Mouse (Mus musculus) intestine, embryonic 15.5 days (tissue): ENCODE measurements around the gene Lamc1. TPM values are rescaled to one million over a fixed set of nuclear protein-coding genes. Genes with fewer than 3 reads are reported as not detected.
"Not testable (repeated sequence)": the region's sequence is repeated elsewhere in the genome, so short reads cannot be mapped to it uniquely, and the experiment has no call there.

Experiments
- ATAC-seq: fragments of 200-750 bp; cut with Nextera tagmentation; 2 replicates; pipeline ENCODE4 v1.8.0; 2017; ENCODE audit warnings: moderate TSS enrichment, moderate library complexity
- H3K27ac ChIP-seq: fragments of 300-500 bp; sonication (generic); 2 replicates; pipeline ENCODE4 v1.5.1; 2015; ENCODE audit warnings: mild to moderate bottlenecking, inconsistent platforms
- H3K27me3 ChIP-seq: fragments of 300-500 bp; sonication (generic); replicated peaks from 2 replicates; pipeline ENCODE4 v1.6.1; 2015; ENCODE audit warnings: inconsistent platforms
- H3K36me3 ChIP-seq: fragments of 300-500 bp; sonication (generic); 2 replicates; pipeline ENCODE4 v1.6.1; 2015; ENCODE audit warnings: inconsistent platforms
- H3K4me1 ChIP-seq: fragments of 300-500 bp; sonication (generic); replicated peaks from 2 replicates; pipeline ENCODE4 v1.6.1; 2015; ENCODE audit warnings: inconsistent platforms
- H3K4me2 ChIP-seq: fragments of 300-500 bp; sonication (generic); replicated peaks from 2 replicates; pipeline ENCODE4 v1.6.1; 2015; ENCODE audit warnings: mild to moderate bottlenecking, inconsistent platforms
- H3K4me3 ChIP-seq: fragments of 300-500 bp; sonication (generic); replicated peaks from 2 replicates; pipeline ENCODE4 v1.5.1; 2015; ENCODE audit warnings: inconsistent platforms
- H3K9ac ChIP-seq: fragments of 300-500 bp; sonication (generic); 2 replicates; pipeline ENCODE4 v1.6.1; 2015; ENCODE audit warnings: inconsistent platforms
- H3K9me3 ChIP-seq: fragments of 300-500 bp; sonication (generic); 2 replicates; pipeline ENCODE4 v1.6.1; 2016; ENCODE audit warnings: inconsistent platforms
- WGBS: fragments of 180-500 bp; shearing (Covaris S2); methylation state at CpG from one replicate; pipeline ENCODE4 v1.1.7; 2015; 5-methylcytosine and 5-hydroxymethylcytosine counted together
- polyA plus RNA-seq: library from polyadenylated mRNA; unstranded; fragments of >200 nt; fragmentation: Nextera tagmentation; extraction: Ambion mirVana; gene quantifications from 2 replicates; pipeline ENCODE4 v1.2.1, GENCODE M21; 2015

Lamc1 gene
- polyA plus RNA-seq, 1 experiment from 2014 or later, result 58.1 TPM

DNA sequence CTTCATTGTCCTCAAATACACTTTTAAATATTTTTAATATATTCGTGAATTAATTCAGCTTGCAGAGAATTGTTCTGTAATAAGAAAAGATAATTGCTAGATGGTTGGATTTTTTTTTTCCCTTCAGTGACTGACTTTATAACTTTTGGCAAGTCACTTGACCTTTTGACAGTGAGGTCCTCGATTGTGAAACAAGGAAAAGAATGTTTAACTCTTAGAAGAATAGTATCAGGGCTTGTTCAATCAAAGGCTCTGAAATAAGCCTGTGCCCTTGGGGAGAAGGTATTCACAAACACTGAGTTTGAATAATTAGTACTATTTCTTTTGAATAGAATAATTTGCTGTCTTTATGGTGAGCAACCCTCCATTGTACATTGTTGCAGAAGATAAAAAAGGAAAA lies 21.9 kb upstream of the Lamc1 start:
- ATAC-seq, result peak; percentile 77
- 42% methylated on average over 2 of the region's 2 CpGs for whole genome bisulfite sequencing
- 0 out of 2 replicates have a peak overlapping the region, but pooled peaks have one; percentile 66 for H3K27ac ChIP-seq

GRCm38 (mm10) chr1:153353736-153354430 lies 21.3 kb upstream of the Lamc1 start:
- Histone ChIP-seq H3K4me2 (no peak overlapping the region), H3K9ac (no peak overlapping the region), H3K4me3 (no peak overlapping the region), H3K27me3 (no peaks in the 10 kb centered on the region), H3K9me3 (no peaks in the 10 kb centered on the region), H3K27ac (peak overlapping the region; percentile 28; the same call in 1 of the 2 replicates), H3K4me1 (peaks cover 7% of the 10 kb centered on the region; the same call in 1 of the 2 replicates), H3K36me3 (no peaks in the 10 kb centered on the region)
- 68% methylated on average over 18 of the region's 18 CpGs for WGBS
- ATAC-seq, result peak; percentile 50; the same call in 1 of the 2 replicates

More for the DNA sequence above, 21.9 kb upstream of the Lamc1 start:
- H3K4me2 ChIP-seq, result no peak overlapping the region
- H3K36me3 ChIP-seq, result no peaks in the 10 kb centered on the region
- no peaks in the 10 kb centered on the region for H3K9me3 ChIP-seq
- H3K4me1 ChIP-seq, result peaks cover 7% of the 10 kb centered on the region; the same call in 1 of the 2 replicates
- no peak overlapping the region for H3K9ac ChIP-seq
- H3K4me3 ChIP-seq, result no peak overlapping the region
- H3K27me3 ChIP-seq, result no peaks in the 10 kb centered on the region

GRCm38 (mm10) chr1:153351034-153351433 lies 18.4 kb upstream of the Lamc1 start:
- H3K36me3 ChIP-seq, result no peaks in the 10 kb centered on the region
- H3K27ac ChIP-seq, result no peak overlapping the region
- peaks cover 7% of the 10 kb centered on the region; the same call in 1 of the 2 replicates for H3K4me1 ChIP-seq
- H3K9ac ChIP-seq, result no peak overlapping the region
- H3K9me3 ChIP-seq, result no peaks in the 10 kb centered on the region
- 65% methylated on average over 4 of the region's 4 CpGs for WGBS
- ATAC-seq, result no peak
- H3K4me2 ChIP-seq, result no peak overlapping the region
- H3K27me3 ChIP-seq, result no peaks in the 10 kb centered on the region
- no peak overlapping the region for H3K4me3 ChIP-seq

DNA sequence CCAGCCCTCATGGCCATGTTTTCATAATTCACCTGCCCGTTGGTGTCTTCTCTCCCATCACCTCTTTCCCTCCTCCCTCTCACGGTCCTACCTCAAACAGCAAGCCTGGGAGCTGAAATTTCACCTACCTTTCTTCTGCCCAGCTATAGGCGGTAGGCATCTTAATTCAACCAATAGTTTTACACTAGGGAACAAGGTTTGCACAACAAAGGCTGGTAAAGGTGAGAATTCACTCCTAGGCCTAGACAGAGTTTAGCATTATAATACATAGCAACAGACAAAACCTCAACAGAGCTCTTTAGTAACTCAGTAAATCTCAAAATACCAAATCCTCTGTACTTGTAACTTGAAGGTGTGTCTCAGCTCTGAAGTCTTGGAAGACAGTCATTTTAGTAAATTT lies 15.1 kb upstream of the Lamc1 start:
- 63% methylated on average over 3 of the region's 3 CpGs for WGBS

GRCm38 (mm10) chr1:153347040-153347439 lies 14.5 kb upstream of the Lamc1 start:
- Histone ChIP-seq H3K27me3 (no peaks in the 10 kb centered on the region), H3K4me3 (no peak overlapping the region), H3K9ac (no peak overlapping the region), H3K36me3 (no peaks in the 10 kb centered on the region), H3K4me1 (no peaks in the 10 kb centered on the region), H3K27ac (no peak overlapping the region), H3K9me3 (no peaks in the 10 kb centered on the region), H3K4me2 (no peak overlapping the region)
- ATAC-seq, result no peak
- WGBS, result 90% methylated on average over 2 of the region's 2 CpGs

More for the DNA sequence above, 15.1 kb upstream of the Lamc1 start:
- no peak overlapping the region for H3K27ac ChIP-seq
- no peak overlapping the region for H3K4me2 ChIP-seq
- no peaks in the 10 kb centered on the region for H3K9me3 ChIP-seq
- no peaks in the 10 kb centered on the region for H3K36me3 ChIP-seq
- no peaks in the 10 kb centered on the region for H3K27me3 ChIP-seq
- no peak overlapping the region for H3K4me3 ChIP-seq
- no peak for ATAC-seq
- no peaks in the 10 kb centered on the region for H3K4me1 ChIP-seq
- no peak overlapping the region for H3K9ac ChIP-seq

DNA sequence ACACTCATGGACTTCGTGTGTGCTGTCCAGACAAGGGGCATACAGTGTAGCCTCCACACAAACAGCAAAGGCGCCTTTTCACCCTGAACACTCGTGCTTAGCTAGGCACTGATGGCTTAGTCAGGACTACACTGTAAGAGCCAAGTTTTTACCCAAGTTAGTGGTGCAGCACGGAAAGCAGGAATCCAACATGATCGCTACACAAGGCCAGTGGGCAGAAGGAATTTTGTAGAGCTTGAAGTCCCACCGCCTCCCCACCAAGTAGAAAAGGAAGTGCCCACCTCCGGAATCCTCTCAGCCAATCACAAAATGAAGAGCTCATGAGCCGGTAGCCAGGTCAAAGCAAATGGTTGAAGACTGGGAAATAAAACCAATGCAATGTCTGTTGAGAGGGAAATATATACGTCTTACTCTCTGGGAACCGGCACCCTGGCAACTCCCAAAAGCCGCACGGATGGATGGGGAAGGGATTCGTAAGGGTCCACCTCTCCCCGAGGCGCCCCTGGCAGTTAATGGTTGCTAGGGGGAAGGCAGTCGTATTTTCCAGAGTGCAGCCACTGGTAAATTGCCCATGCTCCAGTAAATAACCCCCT lies 13.2 kb upstream of the Lamc1 start:
- H3K36me3 ChIP-seq, result no peaks in the 10 kb centered on the region
- 0 out of 2 replicates have a peak overlapping the region, but pooled peaks have one; percentile 14 for H3K4me2 ChIP-seq
- no peaks in the 10 kb centered on the region for H3K9me3 ChIP-seq
- no peak overlapping the region for H3K9ac ChIP-seq
- no peaks in the 10 kb centered on the region for H3K4me1 ChIP-seq
- no peaks in the 10 kb centered on the region for H3K27me3 ChIP-seq
- no peak overlapping the region for H3K27ac ChIP-seq
- ATAC-seq, result no peak
- no peak overlapping the region for H3K4me3 ChIP-seq
- 71% methylated on average over 16 of the region's 16 CpGs for WGBS

GRCm38 (mm10) chr1:153345002-153345401 lies 12.4 kb upstream of the Lamc1 start:
- ATAC-seq, result no peak
- H3K4me2 ChIP-seq, result no peak overlapping the region
- H3K4me1 ChIP-seq, result no peaks in the 10 kb centered on the region
- H3K4me3 ChIP-seq, result no peak overlapping the region
- no peak overlapping the region for H3K9ac ChIP-seq
- no peaks in the 10 kb centered on the region for H3K36me3 ChIP-seq
- WGBS, result 86% methylated on average over 2 of the region's 2 CpGs
- no peaks in the 10 kb centered on the region for H3K9me3 ChIP-seq
- H3K27ac ChIP-seq, result no peak overlapping the region
- no peaks in the 10 kb centered on the region for H3K27me3 ChIP-seq

GRCm38 (mm10) chr1:153335451-153335850 lies 2.9 kb upstream of the Lamc1 start:
- 92% methylated on average over 10 of the region's 10 CpGs for WGBS
- not testable (repeated sequence) for H3K36me3 ChIP-seq, H3K4me3 ChIP-seq, H3K4me2 ChIP-seq, H3K9ac ChIP-seq, H3K9me3 ChIP-seq, H3K4me1 ChIP-seq, H3K27me3 ChIP-seq, ATAC-seq, H3K27ac ChIP-seq

DNA sequence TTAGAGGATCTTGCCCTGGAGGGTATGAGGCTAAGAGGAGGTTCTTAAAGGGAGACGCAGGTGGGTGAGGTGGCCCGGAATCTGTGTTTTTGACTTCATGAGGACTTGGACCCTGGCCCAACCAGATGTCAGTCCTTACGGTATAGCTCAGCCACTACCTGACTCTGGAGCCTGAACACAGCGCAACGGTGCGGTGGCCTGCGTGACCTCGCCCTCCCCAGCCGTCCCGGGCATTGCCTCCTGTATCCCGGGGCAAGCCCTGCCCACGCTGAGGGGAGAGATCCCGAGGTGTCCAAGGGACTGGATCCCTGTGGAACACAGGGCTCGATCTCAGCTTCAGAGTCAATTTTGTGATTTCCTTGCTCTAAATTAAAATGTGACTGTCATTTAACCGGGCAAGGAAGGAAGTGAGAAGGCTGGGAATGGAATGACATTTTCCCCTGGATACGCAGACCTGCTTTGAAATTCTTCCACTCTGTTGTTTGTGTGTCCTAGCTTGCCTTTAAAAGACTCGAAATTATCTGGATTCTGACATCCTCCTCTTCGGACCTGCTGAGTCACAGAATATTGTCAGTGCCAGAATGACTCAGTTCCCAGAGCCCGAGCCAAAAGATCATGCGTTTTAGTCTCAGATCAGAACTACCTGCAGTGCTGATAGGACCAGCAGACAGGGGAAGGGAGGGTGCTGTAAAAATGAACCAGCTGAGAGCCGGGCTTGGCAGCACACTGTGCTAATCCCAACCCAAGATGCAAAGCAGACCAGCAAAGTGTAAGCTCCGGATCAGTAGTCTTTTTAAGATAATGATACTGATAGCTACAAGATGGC lies 923 bp upstream of the Lamc1 start:
- Histone ChIP-seq H3K9me3 (no peaks in the 10 kb centered on the region), H3K27me3 (no peaks in the 10 kb centered on the region), H3K4me1 (peaks cover 15% of the 10 kb centered on the region), H3K36me3 (no peaks in the 10 kb centered on the region), H3K27ac (peak overlapping the region; percentile 91), H3K9ac (peak overlapping the region; percentile 28), H3K4me2 (peak overlapping the region; percentile 73), H3K4me3 (peak overlapping the region; percentile 93)
- peak; percentile 73 for ATAC-seq
- WGBS, result 4% methylated on average over 22 of the region's 22 CpGs

DNA sequence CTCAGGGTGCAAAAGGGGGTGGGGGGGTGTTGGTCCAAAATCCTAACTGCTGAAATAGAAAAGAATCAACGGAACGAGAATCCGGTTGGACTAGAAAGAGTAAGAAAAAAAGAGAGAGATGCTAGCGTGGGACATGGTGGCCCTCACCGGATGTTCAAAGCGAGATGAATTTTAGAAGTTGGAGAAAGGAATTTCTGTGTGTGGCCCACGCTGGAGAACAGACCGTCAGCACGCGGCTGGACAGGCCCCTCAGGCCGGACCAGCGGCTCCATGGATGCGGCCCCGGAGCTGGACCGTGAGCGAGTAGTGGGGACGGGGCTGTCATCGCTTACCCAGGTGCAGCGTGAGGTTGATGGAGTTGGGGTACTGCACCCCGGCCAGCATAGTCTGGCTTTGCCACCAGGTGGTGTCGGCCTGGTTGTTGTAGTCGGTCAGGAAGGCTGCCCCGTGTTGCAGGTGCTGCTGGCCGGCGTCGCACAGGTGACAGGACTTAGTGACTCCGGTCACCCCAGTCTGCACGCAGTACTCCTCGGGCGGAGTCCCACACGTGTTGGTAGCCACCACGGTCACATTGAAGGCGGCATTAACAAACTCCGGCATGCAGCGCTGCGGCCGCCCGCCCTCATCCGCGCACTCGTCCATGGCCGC lies 666 bp downstream of the Lamc1 start:
- Histone ChIP-seq H3K4me2 (peak overlapping the region; percentile 73), H3K9me3 (no peaks in the 10 kb centered on the region), H3K27me3 (no peaks in the 10 kb centered on the region), H3K36me3 (no peaks in the 10 kb centered on the region), H3K4me1 (peaks cover 20% of the 10 kb centered on the region), H3K4me3 (peak overlapping the region; percentile 93), H3K9ac (peak overlapping the region; percentile 95), H3K27ac (peak overlapping the region; percentile 91)
- under 1% methylated on average over 42 of the region's 42 CpGs for WGBS
- peak; percentile 55 for ATAC-seq

- H3K4me3 ChIP-seq, result peak overlapping the region; percentile 93
- no peaks in the 10 kb centered on the region for H3K27me3 ChIP-seq
- H3K27ac ChIP-seq, result 0 out of 2 replicates have a peak overlapping the region, but pooled peaks have one; percentile 91
- H3K4me2 ChIP-seq, result peak overlapping the region; percentile 73
- no peaks in the 10 kb centered on the region for H3K36me3 ChIP-seq
- ATAC-seq, result no peak
- peak overlapping the region; percentile 95 for H3K9ac ChIP-seq
- H3K4me1 ChIP-seq, result peaks cover 20% of the 10 kb centered on the region
- H3K9me3 ChIP-seq, result no peaks in the 10 kb centered on the region
- WGBS, result 0% methylated on average over 4 of the region's 4 CpGs
Measured at GRCm38 (mm10) chr1:153331206-153331605, 1.4 kb downstream of the Lamc1 start.

DNA sequence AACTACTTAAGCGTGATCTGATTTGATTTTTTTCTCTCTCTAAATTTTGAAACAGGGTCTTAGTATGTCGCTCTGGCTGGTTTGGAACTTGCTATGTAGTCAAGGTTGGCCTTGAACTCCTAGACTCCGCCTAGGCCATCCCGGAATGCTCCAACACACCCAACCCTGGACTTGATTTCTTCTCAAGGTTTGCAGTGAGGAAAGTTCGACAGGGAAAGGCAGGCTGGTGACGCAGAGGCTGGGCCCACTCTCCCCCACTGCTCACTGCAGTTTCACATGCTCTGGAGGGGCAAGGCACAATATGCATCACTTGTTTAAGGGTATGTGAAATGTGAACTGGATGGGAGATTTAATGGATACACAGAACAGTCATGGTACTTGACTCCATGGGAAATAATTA lies 3.3 kb downstream of the Lamc1 start:
- Histone ChIP-seq H3K27ac (no peak overlapping the region), H3K4me2 (peak overlapping the region; percentile 73; the same call in 1 of the 2 replicates), H3K36me3 (0 out of 2 replicates have a peak, but pooled peaks cover 3% of the 10 kb centered on the region), H3K4me1 (peaks cover 20% of the 10 kb centered on the region), H3K9ac (no peak overlapping the region), H3K4me3 (no peak overlapping the region; the same call in 1 of the 2 replicates), H3K27me3 (no peaks in the 10 kb centered on the region), H3K9me3 (no peaks in the 10 kb centered on the region)
- no peak for ATAC-seq
- WGBS, result 78% methylated on average over 6 of the region's 6 CpGs
